Mouse (Mus musculus) thymus, adult 2 months (tissue): Measurements from ENCODE around the gene Nlrp3.

ENCODE experiments used
- CTCF ChIP-seq: fragments of 200-500 bp; IDR thresholded peaks from 2 replicates; pipeline ENCODE4 v1.5.1; 2012; ENCODE audit warnings: mild to moderate bottlenecking, control low read depth, low read length, moderate library complexity, borderline replicate concordance; ENCODE audit not compliant: control insufficient read depth, poor library complexity, insufficient read depth; ENCODE audit errors: extremely low read depth
- POLR2A ChIP-seq: fragments of 200-500 bp; IDR thresholded peaks from 2 replicates; pipeline ENCODE4 v1.6.1; 2012; ENCODE audit warnings: mild to moderate bottlenecking, low read length, control low read depth, moderate library complexity; ENCODE audit not compliant: control insufficient read depth, poor library complexity, insufficient read depth; ENCODE audit errors: extremely low read depth

GRCm38 (mm10) chr11:59518226-59518625 is 23.1 kb upstream of the Nlrp3 start:
- TF ChIP-seq CTCF (no peak), POLR2A (no peak)
